Mouse (Mus musculus) cerebral cortex, adult 2 months (tissue): ENCODE measurements around the gene Comp.

ENCODE experiments used
- WGBS: fragments of 180-500 bp; shearing (Covaris S2); methylation state at CpG from one replicate; pipeline ENCODE4 v1.1.7; 2018; 5-methylcytosine and 5-hydroxymethylcytosine counted together

Comp gene

GRCm38 (mm10) chr8:70352657-70353151 is 20.7 kb upstream of the Comp start:
- WGBS = under 1% methylated on average over 64 of the region's 64 CpGs

- under 1% methylated on average over 69 of the region's 69 CpGs for WGBS
Measured at GRCm38 (mm10) chr8:70353194-70353817, 20.1 kb upstream of the Comp start, which contains the start of gene Upf1. Gene Upf1, minus strand, starts transcription at chr8:70353278.

- 25% methylated on average over 4 of the region's 4 CpGs for WGBS
Measured at GRCm38 (mm10) chr8:70354004-70354403, 19.4 kb upstream of the Comp start.

GRCm38 (mm10) chr8:70356111-70356510 is 17.2 kb upstream of the Comp start:
- WGBS = 91% methylated on average over 1 of the region's 1 CpGs

GRCm38 (mm10) chr8:70359411-70359810 is 13.9 kb upstream of the Comp start:
- WGBS = 23% methylated on average over 3 of the region's 3 CpGs

GRCm38 (mm10) chr8:70360769-70361168 is 12.6 kb upstream of the Comp start:
- WGBS = 58% methylated on average over 4 of the region's 4 CpGs

GRCm38 (mm10) chr8:70361484-70362032 is 11.8 kb upstream of the Comp start:
- WGBS = 81% methylated on average over 10 of the region's 10 CpGs

- whole genome bisulfite sequencing = 59% methylated on average over 5 of the region's 5 CpGs
Measured at GRCm38 (mm10) chr8:70364066-70364465, 9.3 kb upstream of the Comp start.

- WGBS = 78% methylated on average over 5 of the region's 5 CpGs
Measured at GRCm38 (mm10) chr8:70366588-70366987, 6.8 kb upstream of the Comp start.

- 77% methylated on average over 7 of the region's 7 CpGs for WGBS
Measured at GRCm38 (mm10) chr8:70370476-70370875, 2.9 kb upstream of the Comp start.

GRCm38 (mm10) chr8:70371951-70372350 is 1.4 kb upstream of the Comp start:
- 62% methylated on average over 6 of the region's 6 CpGs for WGBS

- WGBS = 1% methylated on average over 49 of the region's 53 CpGs
Measured at GRCm38 (mm10) chr8:70374318-70374927, 1.1 kb downstream of the Comp start.

- WGBS = 5% methylated on average over 35 of the region's 35 CpGs
Measured at GRCm38 (mm10) chr8:70375212-70375859, 2.0 kb downstream of the Comp start.

- 3% methylated on average over 37 of the region's 37 CpGs for WGBS
Measured at GRCm38 (mm10) chr8:70376275-70376741, 3.0 kb downstream of the Comp start.

- 16% methylated on average over 15 of the region's 15 CpGs for WGBS
Measured at GRCm38 (mm10) chr8:70377049-70377448, 3.7 kb downstream of the Comp start.

GRCm38 (mm10) chr8:70380069-70380468 is 6.7 kb downstream of the Comp start:
- WGBS = 59% methylated on average over 12 of the region's 12 CpGs

- 44% methylated on average over 3 of the region's 3 CpGs for WGBS
Measured at GRCm38 (mm10) chr8:70383287-70383686, 9.9 kb downstream of the Comp start.

GRCm38 (mm10) chr8:70389678-70390077 is 16.3 kb downstream of the Comp start:
- 75% methylated on average over 2 of the region's 2 CpGs for WGBS

- 87% methylated on average over 5 of the region's 5 CpGs for WGBS
Measured at GRCm38 (mm10) chr8:70393087-70393486, 19.7 kb downstream of the Comp start.

- WGBS = 94% methylated on average over 8 of the region's 8 CpGs
Measured at GRCm38 (mm10) chr8:70394269-70394998, 21.1 kb downstream of the Comp start.

GRCm38 (mm10) chr8:70395649-70396048 is 22.3 kb downstream of the Comp start:
- 67% methylated on average over 5 of the region's 5 CpGs for WGBS

- 81% methylated on average over 5 of the region's 5 CpGs for WGBS
Measured at GRCm38 (mm10) chr8:70396184-70396583, 22.8 kb downstream of the Comp start.
